Mouse (Mus musculus): ENCODE measurements at regions not wholly inside any gene's neighbourhood (a gene's known extent, or its start where the extent isn't known, plus 50 kb on each side); places are given as distances from the start of the nearest gene placed in this dataset.

DNA sequence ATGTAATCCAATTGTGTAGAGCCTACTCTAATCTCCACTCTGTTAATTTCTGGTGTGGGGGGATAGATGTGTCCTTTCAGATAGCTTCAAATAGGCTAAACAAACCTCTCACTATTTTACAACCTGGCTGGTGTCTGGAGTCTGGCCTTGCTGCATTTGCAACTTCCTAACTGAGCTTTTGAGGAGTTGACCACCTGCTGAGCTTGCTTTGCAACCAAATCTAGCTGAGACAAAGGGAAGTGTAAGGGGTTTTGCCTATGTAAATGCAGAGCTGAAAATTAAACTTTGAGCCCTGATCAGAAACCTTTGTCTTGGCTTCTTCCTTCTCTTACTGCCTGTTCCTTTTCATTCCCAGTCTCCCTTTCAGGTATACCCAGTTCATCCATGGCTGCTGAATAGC lies 404.3 kb downstream of the Cetn3 start:
- TF ChIP-seq GATA1 (IDR thresholded peaks at IDR 0.05; ENCODE audit: borderline replicate concordance, low read length): no peak
- no peak for TF ChIP-seq FLI1 (IDR thresholded peaks at IDR 0.05; ENCODE audit: low read length)
